Mouse (Mus musculus): ENCODE data around the gene Mall. TPM values are rescaled to one million over a fixed set of nuclear protein-coding genes. Genes with fewer than 3 reads are reported as not detected.

Gene Mall
- polyA plus RNA-seq, 1 experiment from 2014 or later: 3.5 TPM

DNA sequence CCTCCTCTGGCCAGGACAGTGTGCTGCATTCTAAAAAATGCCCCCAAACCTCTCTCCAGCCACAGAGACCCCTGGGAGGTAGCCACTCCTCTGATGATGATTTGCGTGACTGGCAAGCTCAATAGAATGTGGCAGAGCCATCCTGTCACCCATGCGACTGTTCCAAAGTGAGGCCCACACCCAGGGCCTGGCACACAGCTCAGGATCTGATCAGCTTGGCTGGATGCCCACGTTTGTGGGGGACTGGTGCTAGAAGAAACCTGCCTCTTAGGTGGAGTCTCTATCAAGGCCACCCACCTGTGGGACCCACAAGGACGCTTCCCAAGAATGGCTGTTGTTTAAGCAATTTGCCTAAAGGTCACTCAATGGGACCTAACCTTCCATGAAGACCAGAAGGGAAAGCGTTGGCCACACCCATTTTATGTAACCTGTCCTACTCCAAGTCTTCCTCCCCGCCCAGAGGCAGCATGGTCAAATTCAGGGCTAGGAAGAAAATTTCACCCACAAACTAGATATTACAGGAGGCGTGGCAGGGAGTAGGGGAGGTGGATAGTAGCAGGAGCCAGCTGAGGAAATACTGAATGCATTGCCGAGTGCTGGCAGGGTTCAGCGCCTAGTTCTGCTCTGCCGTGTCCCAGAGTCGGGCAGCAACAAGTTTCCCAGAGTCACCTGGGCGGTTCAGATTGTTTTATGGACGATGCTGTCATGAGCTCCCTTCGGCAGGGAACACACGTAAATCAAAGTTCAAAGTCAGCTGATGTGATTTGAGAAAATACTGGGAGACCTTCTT is 876 bp downstream of the Mall start:
- Histone ChIP-seq H3K4me2 (peak overlapping the region; percentile 70), H3K4me1 (replicated peaks) (peaks cover 28% of the 10 kb centered on the region), H3K9ac (no peak overlapping the region), H3K27me3 (replicated peaks) (peaks cover 10% of the 10 kb centered on the region), H3K27ac (ENCODE audit: poor library complexity, severe bottlenecking) (no peak overlapping the region), H3K9me3 (replicated peaks) (no peaks in the 10 kb centered on the region), H3K4me3 (no peak overlapping the region), H3K36me3 (no peaks in the 10 kb centered on the region)
- WGBS: 41% methylated on average over 15 of the region's 15 CpGs
- ATAC-seq (ENCODE audit: insufficient number of reproducible peaks, low FRiP score): no peak

DNA sequence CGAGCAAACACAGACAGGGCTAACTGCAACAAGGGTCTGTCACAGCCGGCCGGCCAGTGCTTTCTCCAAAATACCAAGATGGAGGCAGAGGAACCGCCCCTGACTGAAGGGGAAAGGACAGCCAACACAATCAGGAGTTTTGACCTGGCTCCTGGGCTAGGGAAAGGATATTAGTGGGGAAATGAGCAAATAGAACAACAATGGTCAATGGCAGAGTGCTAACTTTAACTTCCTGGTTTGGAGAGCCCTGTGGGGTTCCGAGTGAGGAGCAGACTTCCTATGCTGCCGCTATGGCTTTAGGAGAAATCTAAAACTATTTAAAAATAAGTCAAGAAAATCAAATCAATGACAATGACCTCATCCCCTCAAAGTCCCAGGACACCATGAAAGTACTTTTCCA is 1.6 kb downstream of the Mall start:
- Histone ChIP-seq H3K4me3 (no peak overlapping the region), H3K27ac (ENCODE audit: poor library complexity, severe bottlenecking) (peak overlapping the region; percentile 14; the same call in 1 of the 2 replicates), H3K27me3 (replicated peaks) (peaks cover 10% of the 10 kb centered on the region), H3K4me2 (0 out of 2 replicates have a peak overlapping the region, but pooled peaks have one; percentile 25), H3K4me1 (replicated peaks) (peaks cover 32% of the 10 kb centered on the region), H3K36me3 (no peaks in the 10 kb centered on the region), H3K9ac (no peak overlapping the region), H3K9me3 (replicated peaks) (no peaks in the 10 kb centered on the region)
- ATAC-seq (ENCODE audit: insufficient number of reproducible peaks, low FRiP score): no peak
- WGBS: 64% methylated on average over 6 of the region's 6 CpGs

DNA sequence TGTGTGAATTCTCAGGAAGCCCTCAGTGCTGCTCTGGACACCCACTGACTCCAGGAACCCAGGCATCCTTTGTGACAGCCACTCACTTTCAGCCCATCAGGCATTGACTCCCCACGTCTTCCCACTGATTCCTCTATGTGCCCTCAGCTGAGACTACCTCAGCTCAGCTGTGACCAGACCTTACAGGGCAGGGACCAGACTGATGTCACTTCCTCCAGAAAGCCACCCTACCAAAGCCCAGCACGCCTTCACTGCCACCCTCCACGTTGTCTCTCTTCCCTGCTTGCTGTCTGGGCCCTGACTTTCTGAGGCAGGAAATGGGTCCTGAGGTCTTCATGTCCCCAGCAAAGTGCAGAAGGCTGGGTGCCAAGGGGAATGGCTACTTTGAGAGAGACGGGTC is 6.5 kb downstream of the Mall start:
- ATAC-seq (ENCODE audit: insufficient number of reproducible peaks, low FRiP score): no peak
- Histone ChIP-seq H3K27ac (ENCODE audit: poor library complexity, severe bottlenecking) (peak overlapping the region; percentile 96), H3K4me1 (replicated peaks) (peaks cover 37% of the 10 kb centered on the region), H3K4me2 (no peak overlapping the region), H3K27me3 (replicated peaks) (no peaks in the 10 kb centered on the region), H3K36me3 (no peaks in the 10 kb centered on the region), H3K4me3 (no peak overlapping the region), H3K9ac (no peak overlapping the region), H3K9me3 (replicated peaks) (no peaks in the 10 kb centered on the region)
- 54% methylated on average over 4 of the region's 4 CpGs for WGBS

DNA sequence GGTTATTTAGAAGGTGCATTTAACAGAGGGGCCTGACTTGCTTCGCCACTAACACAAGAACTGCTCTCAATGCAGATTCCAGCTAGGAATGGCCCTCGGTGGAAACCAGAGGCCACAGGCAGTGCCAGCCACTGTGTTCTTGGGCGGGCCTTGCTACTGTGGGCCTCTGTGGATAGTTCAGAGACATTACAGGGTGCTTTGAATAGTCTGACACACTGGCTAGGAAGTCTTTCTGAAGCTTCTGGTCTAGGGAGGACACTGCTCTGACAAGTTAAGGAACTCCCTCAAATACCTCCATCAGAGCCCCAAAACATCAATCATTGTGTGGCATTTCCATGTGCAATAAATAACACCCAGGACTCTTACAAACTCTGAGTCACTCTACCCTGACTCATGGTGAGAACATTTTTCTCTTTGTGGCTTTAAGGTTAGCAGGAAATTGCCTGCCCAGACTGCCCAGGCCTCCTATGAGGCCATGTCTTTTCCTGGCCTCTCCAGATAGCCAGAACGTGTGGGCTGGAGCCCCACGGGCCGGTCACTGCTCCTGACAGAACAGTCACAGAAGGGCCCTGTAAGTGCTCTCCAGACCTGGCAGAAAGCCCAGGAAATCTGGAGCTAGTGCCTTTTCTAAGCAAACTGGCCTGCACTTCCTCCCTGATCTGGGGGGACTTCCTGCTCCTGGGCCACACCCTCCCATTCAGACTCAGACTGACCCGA is 7.4 kb downstream of the Mall start:
- H3K4me3 ChIP-seq: no peak overlapping the region
- H3K27me3 ChIP-seq (replicated peaks): no peaks in the 10 kb centered on the region
- peak overlapping the region; percentile 96 for H3K27ac ChIP-seq (ENCODE audit: poor library complexity, severe bottlenecking)
- WGBS: 27% methylated on average over 7 of the region's 7 CpGs
- no peaks in the 10 kb centered on the region for H3K9me3 ChIP-seq (replicated peaks)
- no peak overlapping the region for H3K4me2 ChIP-seq
- H3K36me3 ChIP-seq: no peaks in the 10 kb centered on the region
- H3K9ac ChIP-seq: no peak overlapping the region
- H3K4me1 ChIP-seq (replicated peaks): peaks cover 37% of the 10 kb centered on the region
- peak; percentile 89 for ATAC-seq (ENCODE audit: insufficient number of reproducible peaks, low FRiP score)

DNA sequence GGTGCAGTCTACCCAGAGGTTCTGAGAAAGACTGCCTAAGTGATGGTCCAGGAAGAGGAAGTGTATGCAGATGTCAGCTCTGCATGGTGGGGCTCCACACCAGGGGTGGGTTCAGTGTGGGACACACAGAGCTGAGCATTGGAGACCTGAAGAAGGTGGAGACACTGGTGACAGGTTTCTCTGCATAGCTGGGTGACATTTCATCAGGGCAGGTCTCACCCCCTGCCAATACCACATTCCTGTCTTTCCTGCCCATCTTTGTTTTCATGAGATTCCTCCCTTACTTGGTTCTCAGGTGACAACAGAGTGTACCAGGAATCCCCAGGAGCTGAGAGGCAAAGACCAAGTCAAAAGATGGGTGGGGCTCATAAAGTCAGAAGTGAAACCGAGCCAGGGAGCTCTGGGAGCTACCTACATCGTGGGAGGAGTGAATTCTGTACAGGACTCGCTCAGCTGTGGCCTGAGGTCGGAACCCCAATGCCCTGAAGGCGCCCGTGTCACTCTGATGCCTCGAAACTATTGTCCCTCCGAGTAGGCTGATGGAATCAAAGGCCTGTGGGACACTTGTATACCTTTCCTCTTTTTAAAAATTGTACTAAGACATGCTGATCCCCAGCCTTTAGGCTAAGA is 10.8 kb downstream of the Mall start:
- ATAC-seq (ENCODE audit: insufficient number of reproducible peaks, low FRiP score): no peak
- H3K4me1 ChIP-seq (replicated peaks): peaks cover 34% of the 10 kb centered on the region
- H3K27ac ChIP-seq (ENCODE audit: poor library complexity, severe bottlenecking): no peak overlapping the region
- H3K4me3 ChIP-seq: no peak overlapping the region
- H3K9ac ChIP-seq: no peak overlapping the region
- no peaks in the 10 kb centered on the region for H3K9me3 ChIP-seq (replicated peaks)
- H3K27me3 ChIP-seq (replicated peaks): no peaks in the 10 kb centered on the region
- no peak overlapping the region for H3K4me2 ChIP-seq
- 75% methylated on average over 8 of the region's 8 CpGs for WGBS
- no peaks in the 10 kb centered on the region for H3K36me3 ChIP-seq

DNA sequence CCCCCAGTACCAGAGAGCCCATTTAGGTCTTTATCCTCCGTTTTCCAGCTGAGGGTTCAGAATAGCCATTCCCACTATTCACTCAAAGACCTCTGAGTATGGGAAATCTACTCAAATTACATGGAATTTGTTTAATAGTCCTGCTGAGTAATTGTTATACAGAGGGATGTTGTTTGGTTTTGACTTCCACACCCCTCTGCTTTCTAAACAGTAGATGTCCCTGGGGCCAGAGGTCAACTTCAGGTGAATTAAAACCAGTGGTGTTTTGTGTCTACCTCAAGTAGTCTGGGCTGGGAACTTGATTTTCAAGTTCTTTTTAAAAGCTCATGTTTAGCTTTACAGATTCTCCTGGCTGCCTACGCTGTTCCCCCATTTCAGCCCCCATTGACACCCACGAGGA is 15.0 kb downstream of the Mall start:
- H3K9ac ChIP-seq: no peak overlapping the region
- no peaks in the 10 kb centered on the region for H3K36me3 ChIP-seq
- H3K9me3 ChIP-seq (replicated peaks): no peaks in the 10 kb centered on the region
- H3K27me3 ChIP-seq (replicated peaks): no peaks in the 10 kb centered on the region; the same call in 1 of the 2 replicates
- no peak overlapping the region for H3K4me3 ChIP-seq
- 0 out of 2 replicates have a peak, but pooled peaks cover 1% of the 10 kb centered on the region for H3K4me1 ChIP-seq (replicated peaks)
- no peak for ATAC-seq (ENCODE audit: insufficient number of reproducible peaks, low FRiP score)
- H3K4me2 ChIP-seq: no peak overlapping the region
- no peak overlapping the region for H3K27ac ChIP-seq (ENCODE audit: poor library complexity, severe bottlenecking)
- 74% methylated on average over 3 of the region's 3 CpGs for WGBS

DNA sequence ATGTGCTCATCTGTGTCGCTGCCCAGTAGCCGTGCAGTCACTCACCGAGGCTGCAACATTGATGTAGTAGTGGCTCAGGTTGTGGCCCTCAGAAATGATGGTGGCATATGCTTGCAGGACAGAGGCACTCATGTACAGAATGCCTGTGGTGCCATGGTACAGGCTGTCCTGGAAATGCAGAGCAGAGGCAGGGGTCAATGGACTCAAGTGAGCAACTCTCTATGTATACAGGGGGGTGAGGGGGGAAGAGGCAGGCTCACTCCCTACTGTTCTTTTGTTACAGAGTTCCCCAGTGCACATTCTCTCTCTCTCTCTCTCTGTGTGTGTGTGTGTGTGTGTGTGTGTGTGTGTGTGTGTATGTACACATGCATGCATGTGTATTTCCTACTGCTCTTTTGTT is 20.9 kb downstream of the Mall start:
- WGBS: 82% methylated on average over 3 of the region's 3 CpGs

DNA sequence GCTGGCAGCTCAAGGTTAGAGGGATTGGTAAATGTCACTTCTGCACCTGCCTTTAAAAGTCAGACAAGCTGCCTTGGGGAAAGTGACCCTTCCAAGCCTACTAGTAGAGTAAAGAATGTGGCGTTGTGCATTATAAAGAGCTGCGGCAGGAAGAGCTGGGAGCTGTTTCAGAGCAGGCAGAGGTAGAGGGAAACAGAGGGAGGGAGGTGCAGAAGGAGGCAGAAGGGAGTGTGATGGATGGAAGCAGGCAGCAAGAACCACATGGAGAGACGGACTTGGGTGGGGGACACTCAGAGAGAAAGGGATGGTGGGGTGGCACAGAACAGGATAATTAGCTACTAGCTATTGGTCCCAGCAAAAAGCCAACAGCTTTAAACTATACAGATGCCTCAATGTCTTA is 21.7 kb downstream of the Mall start:
- H3K4me2 ChIP-seq: no peak overlapping the region
- peaks cover 4% of the 10 kb centered on the region; the same call in 1 of the 2 replicates for H3K4me1 ChIP-seq (replicated peaks)
- H3K27ac ChIP-seq (ENCODE audit: poor library complexity, severe bottlenecking): no peak overlapping the region
- no peaks in the 10 kb centered on the region for H3K9me3 ChIP-seq (replicated peaks)
- H3K4me3 ChIP-seq: no peak overlapping the region
- H3K9ac ChIP-seq: no peak overlapping the region
- WGBS: 50% methylated on average over 3 of the region's 3 CpGs
- H3K36me3 ChIP-seq: no peaks in the 10 kb centered on the region
- no peak for ATAC-seq (ENCODE audit: insufficient number of reproducible peaks, low FRiP score)
- H3K27me3 ChIP-seq (replicated peaks): no peaks in the 10 kb centered on the region; the same call in 1 of the 2 replicates

More for the DNA sequence above, 20.9 kb downstream of the Mall start:
- no peak overlapping the region for H3K4me2 ChIP-seq
- H3K9ac ChIP-seq: no peak overlapping the region
- peaks cover 4% of the 10 kb centered on the region; the same call in 1 of the 2 replicates for H3K4me1 ChIP-seq (replicated peaks)
- H3K9me3 ChIP-seq (replicated peaks): no peaks in the 10 kb centered on the region
- no peaks in the 10 kb centered on the region for H3K36me3 ChIP-seq
- no peak overlapping the region for H3K4me3 ChIP-seq
- no peak overlapping the region for H3K27ac ChIP-seq (ENCODE audit: poor library complexity, severe bottlenecking)
- ATAC-seq (ENCODE audit: insufficient number of reproducible peaks, low FRiP score): no peak
- no peaks in the 10 kb centered on the region; the same call in 1 of the 2 replicates for H3K27me3 ChIP-seq (replicated peaks)

DNA sequence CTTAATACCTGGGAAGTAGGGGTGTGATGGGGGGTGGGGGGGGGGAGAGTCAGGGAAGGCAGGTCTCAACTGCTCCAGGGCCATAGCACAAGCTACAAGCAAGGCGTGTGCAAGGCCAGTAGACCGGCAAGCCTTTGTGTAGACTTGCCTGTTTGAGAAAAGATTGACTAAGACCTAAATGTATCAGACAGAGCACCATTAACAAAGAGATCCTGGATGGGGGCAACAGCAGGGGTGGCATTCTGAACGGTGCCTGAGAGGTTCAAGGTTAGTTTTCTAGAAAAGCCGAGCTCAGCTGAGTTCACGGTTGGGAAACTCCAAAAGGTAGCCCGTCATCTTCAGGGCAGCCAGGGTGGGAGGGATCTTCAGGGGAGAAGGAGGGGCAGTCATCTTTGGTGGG is 24.5 kb downstream of the Mall start:
- H3K4me2 ChIP-seq: no peak overlapping the region
- H3K9me3 ChIP-seq (replicated peaks): no peaks in the 10 kb centered on the region
- H3K27me3 ChIP-seq (replicated peaks): no peaks in the 10 kb centered on the region; the same call in 1 of the 2 replicates
- ATAC-seq (ENCODE audit: insufficient number of reproducible peaks, low FRiP score): no peak
- H3K9ac ChIP-seq: no peak overlapping the region
- no peak overlapping the region for H3K4me3 ChIP-seq
- no peaks in the 10 kb centered on the region for H3K36me3 ChIP-seq
- no peak overlapping the region for H3K27ac ChIP-seq (ENCODE audit: poor library complexity, severe bottlenecking)
- 87% methylated on average over 6 of the region's 6 CpGs for WGBS
- peaks cover 4% of the 10 kb centered on the region; the same call in 1 of the 2 replicates for H3K4me1 ChIP-seq (replicated peaks)

DNA sequence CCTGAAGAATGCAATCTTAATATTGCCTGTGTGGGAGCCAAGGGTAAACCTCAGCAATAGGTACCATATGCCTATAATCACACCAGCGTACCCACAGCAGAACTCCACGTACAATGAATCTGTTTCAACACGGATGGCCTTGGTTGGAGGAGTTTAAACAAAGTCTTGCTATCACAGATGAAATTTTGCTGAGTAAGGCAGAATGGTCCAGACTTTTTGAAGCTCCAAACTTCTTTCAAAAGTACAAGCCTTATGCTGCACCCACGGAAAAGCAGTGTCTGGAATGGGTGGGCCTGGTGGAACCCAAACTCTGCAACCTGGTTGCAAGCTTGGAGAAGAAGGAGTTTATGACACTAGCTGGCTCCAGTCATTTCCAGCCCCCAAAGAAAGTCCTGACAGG is 40.5 kb downstream of the Mall start:
- Histone ChIP-seq H3K4me2 (no peak overlapping the region), H3K4me3 (no peak overlapping the region), H3K36me3 (no peaks in the 10 kb centered on the region), H3K4me1 (replicated peaks) (no peaks in the 10 kb centered on the region), H3K27me3 (replicated peaks) (peaks cover 5% of the 10 kb centered on the region), H3K9me3 (replicated peaks) (no peaks in the 10 kb centered on the region), H3K9ac (no peak overlapping the region), H3K27ac (ENCODE audit: poor library complexity, severe bottlenecking) (no peak overlapping the region)
- no peak for ATAC-seq (ENCODE audit: insufficient number of reproducible peaks, low FRiP score)
- WGBS: 83% methylated on average over 4 of the region's 4 CpGs

DNA sequence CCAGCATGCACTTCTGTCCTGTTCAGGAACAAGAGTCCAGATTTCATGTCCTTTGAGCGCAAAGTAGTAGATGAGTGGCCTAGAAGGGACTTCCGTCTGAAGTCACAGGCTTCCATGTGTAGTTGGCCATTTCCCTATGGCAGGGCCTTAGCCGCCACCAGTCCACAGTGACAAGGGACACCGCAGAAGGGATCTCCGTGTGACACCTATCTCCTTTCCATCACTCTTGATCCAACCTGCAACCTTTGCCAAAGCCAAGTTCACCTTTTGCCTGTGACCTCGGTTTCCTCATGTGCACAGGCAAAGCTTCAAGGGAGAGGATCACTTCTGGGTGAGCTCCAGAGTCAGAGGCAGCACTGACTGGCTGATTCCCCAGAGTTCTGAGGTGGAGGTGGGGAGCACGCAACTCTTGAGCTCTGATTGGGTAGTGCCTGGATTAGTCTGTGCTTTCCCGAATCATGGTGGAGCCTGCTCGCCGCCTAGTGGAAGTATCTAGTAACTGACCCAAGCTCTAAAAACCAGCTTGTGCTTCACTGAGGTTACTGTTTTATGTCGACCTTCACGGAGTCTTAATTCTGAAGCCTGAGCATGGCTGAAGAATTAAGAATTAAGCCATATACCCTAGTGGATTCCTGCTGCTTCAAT is 45.9 kb downstream of the Mall start:
- 35% methylated on average over 12 of the region's 12 CpGs for WGBS
- H3K4me1 ChIP-seq (replicated peaks): no peaks in the 10 kb centered on the region
- peaks cover 5% of the 10 kb centered on the region for H3K27me3 ChIP-seq (replicated peaks)
- H3K36me3 ChIP-seq: no peaks in the 10 kb centered on the region
- H3K27ac ChIP-seq (ENCODE audit: poor library complexity, severe bottlenecking): no peak overlapping the region
- peak; percentile 48; the same call in 1 of the 2 replicates for ATAC-seq (ENCODE audit: insufficient number of reproducible peaks, low FRiP score)
- H3K4me2 ChIP-seq: no peak overlapping the region
- H3K9me3 ChIP-seq (replicated peaks): no peaks in the 10 kb centered on the region
- H3K4me3 ChIP-seq: no peak overlapping the region
- H3K9ac ChIP-seq: no peak overlapping the region

Data from heart, embryonic 12.5 days (tissue).